Mouse (Mus musculus) layer of hippocampus, postnatal 14 days (tissue): ENCODE results near the gene Palm. TPM values are rescaled to one million over a fixed set of nuclear protein-coding genes. Genes with fewer than 3 reads are reported as not detected.

Experiments
- DNase-seq, 2 experiments: peaks; one replicate each; pipeline ENCODE4 v3.0.0; 2021 to 2022; ENCODE audit warnings: low spot score in 2 of 2, mixed read lengths in 1 of 2
- total RNA-seq, 2 experiments: library from RNA; stranded (reverse); gene quantifications; 2 replicates each; pipeline ENCODE4 v1.2.3; 2021

Gene Palm
- total RNA-seq, 2 experiments from 2014 or later, result 356 to 379 TPM

- DNase-seq, result no peak
These were observed 29.0 kb downstream of the Palm start for GRCm38 (mm10) chr10:79822372-79822771.

GRCm38 (mm10) chr10:79823011-79823410 is 29.6 kb downstream of the Palm start:
- DNase-seq, result no peak

GRCm38 (mm10) chr10:79824413-79824812 is 31.0 kb downstream of the Palm start:
- no peak for DNase-seq

GRCm38 (mm10) chr10:79831583-79831982 is 38.2 kb downstream of the Palm start:
- DNase-seq, result no peak

GRCm38 (mm10) chr10:79832026-79832785 is 38.8 kb downstream of the Palm start:
- DNase-seq, result no peak

GRCm38 (mm10) chr10:79832786-79833181 is 39.4 kb downstream of the Palm start:
- no peak for DNase-seq

- DNase-seq, result peak; percentile 75 to 79
These were observed 41.5 kb downstream of the Palm start for GRCm38 (mm10) chr10:79834769-79835398.

GRCm38 (mm10) chr10:79836918-79837317 is 43.5 kb downstream of the Palm start:
- DNase-seq, result no peak

GRCm38 (mm10) chr10:79838151-79838550 is 44.8 kb downstream of the Palm start:
- DNase-seq, result no peak

GRCm38 (mm10) chr10:79840091-79840490 is 46.7 kb downstream of the Palm start:
- no peak for DNase-seq

GRCm38 (mm10) chr10:79840644-79841551 is 47.5 kb downstream of the Palm start:
- DNase-seq, result peak in 1 of 2 experiments; percentile 60

GRCm38 (mm10) chr10:79842322-79842721 is 49.0 kb downstream of the Palm start:
- DNase-seq, result no peak

- no peak for DNase-seq
These were observed 50.1 kb downstream of the Palm start for GRCm38 (mm10) chr10:79843476-79843875.

- DNase-seq, result no peak
These were observed 53.2 kb downstream of the Palm start for GRCm38 (mm10) chr10:79846553-79846952.

GRCm38 (mm10) chr10:79849941-79850628 is 56.7 kb downstream of the Palm start:
- no peak for DNase-seq

- DNase-seq, result no peak
These were observed 58.3 kb downstream of the Palm start for GRCm38 (mm10) chr10:79851653-79852052.

- no peak for DNase-seq
These were observed 58.9 kb downstream of the Palm start for GRCm38 (mm10) chr10:79852107-79852789.

GRCm38 (mm10) chr10:79852827-79853226 is 59.5 kb downstream of the Palm start:
- no peak for DNase-seq

- peak; percentile 92 to 95 for DNase-seq
These were observed 60.0 kb downstream of the Palm start for GRCm38 (mm10) chr10:79853392-79853791.
